Mouse (Mus musculus) kidney, embryonic 14.5 days (tissue): ENCODE measurements at regions not wholly inside any gene's neighbourhood (a gene's known extent, or its start where the extent isn't known, plus 50 kb on each side); places are given as distances from the start of the nearest gene placed in this dataset.
A peak's percentile ranks its signal among the peaks of the same experiment; 100 is the strongest.

ENCODE experiments used
- ATAC-seq: fragments of 200-750 bp; cut with Nextera tagmentation; 2 replicates; pipeline ENCODE4 v1.8.0; 2017; ENCODE audit warnings: moderate number of reproducible peaks, mild to moderate bottlenecking, moderate TSS enrichment, moderate library complexity; ENCODE audit not compliant: low FRiP score, low TSS enrichment
- H3K27ac ChIP-seq: fragments of 300-500 bp; sonication (generic); 2 replicates; pipeline ENCODE4 v1.5.1; 2014; ENCODE audit warnings: low read depth, mild to moderate bottlenecking, low read length, moderate library complexity, mixed read lengths
- H3K27me3 ChIP-seq: fragments of 300-500 bp; sonication (generic); 2 replicates; pipeline ENCODE4 v1.6.1; 2014; ENCODE audit warnings: mild to moderate bottlenecking, low read length; ENCODE audit not compliant: control insufficient read depth, insufficient read depth
- H3K36me3 ChIP-seq: fragments of 300-500 bp; sonication (generic); 2 replicates; pipeline ENCODE4 v1.6.1; 2014; ENCODE audit warnings: low read length, mixed read lengths; ENCODE audit not compliant: control insufficient read depth, insufficient read depth
- H3K4me1 ChIP-seq: fragments of 300-500 bp; sonication (generic); 2 replicates; pipeline ENCODE4 v1.6.1; 2014; ENCODE audit warnings: low read length, mixed read lengths; ENCODE audit not compliant: control insufficient read depth, insufficient read depth
- H3K4me2 ChIP-seq: fragments of 300-500 bp; sonication (generic); replicated peaks from 2 replicates; pipeline ENCODE4 v1.6.1; 2014; ENCODE audit warnings: low read depth, mild to moderate bottlenecking, low read length
- H3K4me3 ChIP-seq: fragments of 300-500 bp; sonication (generic); 2 replicates; pipeline ENCODE4 v1.5.1; 2014; ENCODE audit warnings: mild to moderate bottlenecking, low read length
- H3K9ac ChIP-seq: fragments of 300-500 bp; sonication (generic); 2 replicates; pipeline ENCODE4 v1.6.1; 2014; ENCODE audit warnings: low read depth, mild to moderate bottlenecking, low read length, moderate library complexity
- H3K9me3 ChIP-seq: fragments of 300-500 bp; sonication (generic); 2 replicates; pipeline ENCODE4 v1.6.1; 2016; ENCODE audit warnings: low read length; ENCODE audit not compliant: control insufficient read depth
- WGBS: fragments of 180-500 bp; shearing (Covaris S2); extraction: QIAGEN DNeasy Blood & Tissue Kit; methylation state at CpG from one replicate; pipeline ENCODE4 v1.1.7; 2014; 5-methylcytosine and 5-hydroxymethylcytosine counted together

- H3K36me3 ChIP-seq = no peaks in the 10 kb centered on the region
- no peaks in the 10 kb centered on the region for H3K27me3 ChIP-seq
- no peak overlapping the region for H3K27ac ChIP-seq
- no peak overlapping the region for H3K9ac ChIP-seq
- H3K4me3 ChIP-seq = no peak overlapping the region
- H3K9me3 ChIP-seq = no peaks in the 10 kb centered on the region
- ATAC-seq = peak; percentile 68
- 19% methylated on average over 2 of the region's 2 CpGs for WGBS
- no peak overlapping the region for H3K4me2 ChIP-seq
- no peaks in the 10 kb centered on the region for H3K4me1 ChIP-seq
Measured at GRCm38 (mm10) chr15:47386881-47387399, 6497.8 kb upstream of the Gm7489 start.
